Mouse (Mus musculus) WW6 (cell line): ENCODE measurements around the gene Col6a1.

ENCODE experiments used
- DNase-seq: peaks from one replicate; pipeline ENCODE4 v3.0.0-alpha.2; 2013; ENCODE audit warnings: low read depth, low spot score

The Col6a1 gene

GRCm38 (mm10) chr10:76724231-76724736, 1.7 kb downstream of the Col6a1 start:
- DNase-seq = no peak

GRCm38 (mm10) chr10:76722751-76723450, 3.1 kb downstream of the Col6a1 start:
- DNase-seq = no peak

GRCm38 (mm10) chr10:76721746-76722145, 4.2 kb downstream of the Col6a1 start:
- no peak for DNase-seq

- DNase-seq = no peak
These were observed 4.8 kb downstream of the Col6a1 start for GRCm38 (mm10) chr10:76721216-76721615.

- DNase-seq = no peak
These were observed 8.3 kb downstream of the Col6a1 start for GRCm38 (mm10) chr10:76717631-76718030.

- DNase-seq = no peak
These were observed 8.9 kb downstream of the Col6a1 start for GRCm38 (mm10) chr10:76717026-76717425.

GRCm38 (mm10) chr10:76714303-76714702, 11.7 kb downstream of the Col6a1 start:
- no peak for DNase-seq

GRCm38 (mm10) chr10:76712500-76712899, 13.5 kb downstream of the Col6a1 start:
- DNase-seq = no peak

- DNase-seq = no peak
These were observed 14.6 kb downstream of the Col6a1 start for GRCm38 (mm10) chr10:76711331-76711730.

GRCm38 (mm10) chr10:76708465-76708864, 17.5 kb downstream of the Col6a1 start:
- no peak for DNase-seq

GRCm38 (mm10) chr10:76707584-76707983, 18.4 kb downstream of the Col6a1 start:
- no peak for DNase-seq

- no peak for DNase-seq
These were observed 19.0 kb downstream of the Col6a1 start for GRCm38 (mm10) chr10:76707001-76707400.

GRCm38 (mm10) chr10:76704358-76704757, 21.6 kb downstream of the Col6a1 start:
- DNase-seq = no peak

- no peak for DNase-seq
These were observed 24.5 kb downstream of the Col6a1 start for GRCm38 (mm10) chr10:76701446-76701845.

GRCm38 (mm10) chr10:76699816-76700215, 26.2 kb downstream of the Col6a1 start:
- DNase-seq = no peak

GRCm38 (mm10) chr10:76695283-76695885, 30.6 kb downstream of the Col6a1 start:
- no peak for DNase-seq

GRCm38 (mm10) chr10:76694765-76695164, 31.2 kb downstream of the Col6a1 start:
- no peak for DNase-seq

GRCm38 (mm10) chr10:76693446-76693845, 32.5 kb downstream of the Col6a1 start:
- DNase-seq = no peak

- no peak for DNase-seq
These were observed 40.4 kb downstream of the Col6a1 start for GRCm38 (mm10) chr10:76685451-76686017.

- DNase-seq = no peak
These were observed 42.0 kb downstream of the Col6a1 start for GRCm38 (mm10) chr10:76683977-76684376.

GRCm38 (mm10) chr10:76683461-76683860, 42.5 kb downstream of the Col6a1 start:
- DNase-seq = no peak

GRCm38 (mm10) chr10:76681882-76682281, 44.1 kb downstream of the Col6a1 start:
- DNase-seq = no peak
